Mouse (Mus musculus) T-helper 1 cell (primary cell): Measurements from ENCODE around the gene E130311K13Rik.

Experiments used
- in situ Hi-C: fragments of 300-600 bp; cut with MboI, MseI; formaldehyde crosslinking; loops from one replicate; pipeline ENCODE4 v1.15.1; 2025; ENCODE audit warnings: high pct_unique_total_duplicates

The E130311K13Rik gene

DNA sequence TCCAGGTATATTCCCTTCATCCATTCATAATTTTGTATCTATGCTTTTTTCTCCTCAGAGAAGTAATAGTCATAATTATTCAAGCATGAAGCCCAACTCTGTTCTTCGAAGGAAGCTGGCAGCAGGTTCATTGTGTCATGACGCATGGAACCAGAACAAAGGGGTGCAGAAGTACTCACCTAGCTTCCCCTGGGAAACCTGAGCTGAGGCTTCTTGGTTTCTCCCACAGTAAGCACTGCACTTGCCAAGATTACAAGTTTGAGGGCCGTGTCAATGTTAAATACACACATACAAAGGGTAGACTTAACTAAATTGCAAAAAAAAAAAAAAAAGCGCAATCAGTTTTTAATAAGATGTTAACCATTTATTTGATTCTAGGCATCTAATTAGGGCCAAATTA, 33.0 kb downstream of the E130311K13Rik start:
- in situ Hi-C loops, result no loop called here

DNA sequence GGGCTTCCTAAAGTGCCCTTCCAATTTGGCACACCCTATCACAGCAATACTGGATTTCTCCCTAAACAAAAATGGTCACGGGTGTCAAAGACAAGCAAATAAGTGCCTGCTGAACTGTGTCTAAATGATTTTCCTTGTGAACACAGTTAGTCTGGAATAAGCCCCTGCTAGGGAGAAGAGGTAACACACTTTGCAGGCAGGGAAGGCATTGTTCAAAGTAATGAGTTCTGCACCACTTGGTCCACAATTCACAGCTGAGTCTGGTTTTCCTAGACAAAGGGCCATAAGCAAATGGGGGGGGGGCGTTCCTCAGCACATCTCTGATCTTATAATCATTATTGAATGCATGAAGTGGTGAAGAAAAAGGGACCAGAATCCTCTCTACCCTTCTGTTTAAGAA, 33.5 kb downstream of the E130311K13Rik start:
- in situ Hi-C loops, result no loop called here

DNA sequence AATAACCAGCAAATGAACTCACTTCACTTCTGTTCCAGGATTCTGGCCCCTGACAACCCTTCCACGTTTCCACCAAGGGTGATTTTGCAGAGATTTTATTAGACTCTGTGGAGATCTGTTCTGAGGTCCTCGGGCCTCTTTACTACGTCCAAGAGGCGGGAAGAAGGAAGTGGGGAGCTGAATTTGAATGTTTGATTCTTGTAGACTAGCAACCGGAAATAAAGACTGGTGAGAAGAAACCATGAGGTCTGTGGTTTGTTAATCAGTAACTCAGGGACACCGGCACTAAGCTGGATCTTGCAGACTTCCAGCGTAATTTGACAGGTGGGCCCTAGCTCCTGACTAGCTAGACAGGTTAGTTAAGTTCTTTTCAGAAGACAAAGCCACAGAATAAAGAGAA, 35.6 kb downstream of the E130311K13Rik start:
- in situ Hi-C loops, result no loop called here

DNA sequence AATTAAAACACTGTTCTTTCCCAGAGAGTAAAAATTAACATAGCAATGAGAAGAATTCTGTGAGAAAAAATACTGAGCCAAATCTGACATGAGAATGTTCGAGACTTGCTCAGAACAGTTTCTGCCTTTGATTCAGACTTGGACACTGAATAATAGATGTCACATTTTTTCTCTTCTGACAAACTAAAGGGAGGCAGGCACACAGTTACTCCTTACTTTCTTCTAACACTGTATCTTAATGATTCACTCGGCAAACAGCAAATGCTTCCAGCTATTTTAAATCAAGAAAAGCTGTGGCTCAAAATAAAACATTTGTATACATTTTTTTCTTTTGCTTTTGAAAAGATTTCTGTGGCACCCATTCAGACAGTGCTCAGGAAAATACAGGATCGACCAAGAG, 37.1 kb downstream of the E130311K13Rik start:
- in situ Hi-C loops, result no loop called here

DNA sequence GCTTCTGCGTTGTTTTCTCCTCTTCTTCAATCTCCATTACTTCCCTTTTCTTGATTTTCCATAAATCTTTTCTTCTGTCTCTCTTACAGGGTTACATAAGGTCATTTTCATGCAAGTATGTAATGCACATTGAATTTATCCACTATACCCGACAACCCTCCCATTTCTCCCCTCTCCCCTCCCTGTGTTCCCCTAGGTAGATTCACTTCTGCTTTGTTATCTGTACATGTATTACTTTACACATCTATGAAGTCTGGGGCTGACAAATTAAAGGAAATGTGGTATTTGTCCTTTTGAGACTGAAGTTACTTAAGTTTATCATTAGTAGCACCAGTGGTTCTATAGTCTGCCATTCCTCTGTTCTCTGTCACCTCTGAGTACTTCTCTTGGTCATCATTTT, 48.2 kb downstream of the E130311K13Rik start:
- in situ Hi-C loops, result no loop called here

DNA sequence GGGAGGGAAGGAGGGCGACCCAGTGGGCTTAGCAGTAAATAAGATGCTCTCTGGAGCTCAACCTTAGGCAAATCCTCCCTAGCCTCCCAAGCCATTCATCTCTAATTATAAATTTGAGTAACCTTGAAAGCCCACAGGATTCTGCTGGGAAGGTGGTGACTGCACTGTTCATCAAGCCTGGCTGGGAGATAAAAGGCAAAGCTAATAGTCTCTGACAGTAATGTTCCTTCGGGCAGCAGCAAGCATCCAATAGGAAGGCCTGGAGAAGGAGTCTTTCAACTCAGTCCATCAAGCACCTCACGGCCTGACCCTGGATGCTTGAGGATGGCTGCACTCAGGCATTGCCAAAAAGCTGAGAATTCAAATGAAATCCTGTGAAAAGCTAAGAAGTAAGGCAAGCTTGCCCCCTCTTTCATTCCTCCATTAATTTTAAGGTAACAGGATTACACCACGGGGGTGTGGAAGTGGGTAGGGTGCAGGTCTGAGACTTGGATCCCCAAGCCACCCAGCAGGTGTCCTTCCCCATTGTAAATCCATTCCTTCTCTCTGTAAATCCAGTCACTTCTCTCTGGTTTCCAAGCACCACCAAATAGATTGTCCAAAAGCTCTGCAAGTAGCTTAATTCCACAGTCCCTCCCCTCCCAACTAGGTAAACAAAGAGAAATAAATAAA, 50.1 kb downstream of the E130311K13Rik start:
- in situ Hi-C loops, result no loop called here

DNA sequence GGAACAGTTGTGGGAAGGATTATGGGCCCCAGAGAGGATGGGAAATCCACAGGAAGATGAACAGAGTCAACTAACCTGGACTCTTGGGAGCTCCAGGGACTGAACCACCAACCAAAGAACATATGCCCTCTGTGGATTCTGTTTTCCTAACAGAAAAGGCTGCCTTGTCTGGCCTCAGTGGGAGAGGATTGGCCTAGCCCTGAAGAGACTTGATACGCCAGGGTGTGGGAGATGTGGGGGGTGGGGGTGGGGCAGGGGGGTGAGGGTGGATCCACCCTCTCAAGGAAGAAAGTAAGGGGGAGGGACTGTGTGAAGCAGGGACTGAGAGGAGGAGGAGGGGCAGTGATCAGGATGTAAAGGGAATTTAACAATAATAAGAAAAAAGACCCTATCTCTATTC, 56.5 kb downstream of the E130311K13Rik start:
- in situ Hi-C loops, result no loop called here

DNA sequence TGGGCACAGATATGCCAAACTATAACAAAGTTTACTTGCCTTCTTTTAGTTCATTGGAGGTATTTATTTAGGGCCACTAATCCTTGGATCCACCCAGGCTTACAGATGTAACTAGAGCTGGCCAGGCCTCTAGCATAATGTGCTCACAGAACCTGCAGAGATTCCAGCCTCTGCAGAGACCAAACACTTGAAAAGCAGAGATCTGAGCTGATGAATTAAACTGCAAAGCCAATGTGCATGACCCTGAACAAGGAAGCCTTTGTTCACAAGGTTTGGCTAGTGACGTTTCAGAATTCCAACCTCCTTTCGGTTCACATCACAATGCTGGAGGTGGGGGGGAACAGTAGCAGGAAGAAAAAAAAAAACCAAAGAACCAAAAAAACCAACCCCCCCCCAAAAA, 58.0 kb downstream of the E130311K13Rik start:
- in situ Hi-C loops, result no loop called here

DNA sequence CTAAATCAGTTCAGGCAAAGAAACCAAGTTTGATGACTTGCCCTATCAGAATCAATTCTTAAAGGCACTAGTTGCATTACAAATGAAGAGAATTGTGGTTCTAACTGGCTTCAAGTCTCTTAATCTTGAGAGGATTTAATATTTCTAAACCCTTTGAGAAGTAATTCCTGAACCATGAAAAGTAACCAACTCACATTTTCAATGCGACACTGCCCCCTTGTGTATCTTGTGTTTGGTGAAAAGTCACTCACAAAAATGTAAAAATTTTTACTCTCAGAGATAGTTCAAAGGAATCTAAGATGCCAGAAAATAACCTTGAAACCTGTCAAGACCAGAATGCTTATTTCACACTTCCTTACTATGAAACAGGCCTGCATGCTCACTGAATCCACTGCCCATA, 61.0 kb downstream of the E130311K13Rik start:
- in situ Hi-C loops, result loop anchor here (5.0 kb wide), 1 partner anchor 291 kb away; no protein-coding TSS in a partner anchor

DNA sequence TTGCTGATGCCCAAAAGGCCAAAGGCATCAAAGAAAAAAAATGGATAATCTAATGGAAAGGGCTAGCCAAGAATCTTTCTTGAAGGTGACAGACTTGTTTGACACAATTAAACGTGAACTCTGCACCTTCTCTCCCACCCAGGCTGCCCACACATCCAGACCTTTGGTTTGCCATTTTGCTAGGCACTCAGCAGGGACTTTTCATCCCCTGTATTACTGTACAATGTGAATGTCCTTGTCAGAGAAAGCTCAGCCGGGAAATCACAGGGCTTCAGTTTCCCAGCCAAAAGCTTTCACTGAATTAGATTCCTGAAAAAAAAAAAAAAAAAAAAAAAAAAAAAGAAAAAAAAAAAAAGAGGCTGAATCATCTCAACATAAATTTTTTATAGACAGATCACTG, 64.2 kb downstream of the E130311K13Rik start:
- in situ Hi-C loops, result loop anchor here (5.0 kb wide), 1 partner anchor 288 kb away; no protein-coding TSS in a partner anchor
